Mouse (Mus musculus) liver, adult 2 months (tissue): ENCODE data around the gene Cacng6.

ENCODE experiments used
- CTCF ChIP-seq: fragments of 200-500 bp; IDR thresholded peaks from 2 replicates; pipeline ENCODE4 v1.5.1; 2011; ENCODE audit warnings: low read depth, low read length, control low read depth
- POLR2A ChIP-seq: fragments of 200-500 bp; IDR thresholded peaks from 2 replicates; pipeline ENCODE4 v1.6.1; 2011; ENCODE audit warnings: low read length, control low read depth; ENCODE audit not compliant: insufficient read depth; ENCODE audit errors: extremely low read depth

DNA sequence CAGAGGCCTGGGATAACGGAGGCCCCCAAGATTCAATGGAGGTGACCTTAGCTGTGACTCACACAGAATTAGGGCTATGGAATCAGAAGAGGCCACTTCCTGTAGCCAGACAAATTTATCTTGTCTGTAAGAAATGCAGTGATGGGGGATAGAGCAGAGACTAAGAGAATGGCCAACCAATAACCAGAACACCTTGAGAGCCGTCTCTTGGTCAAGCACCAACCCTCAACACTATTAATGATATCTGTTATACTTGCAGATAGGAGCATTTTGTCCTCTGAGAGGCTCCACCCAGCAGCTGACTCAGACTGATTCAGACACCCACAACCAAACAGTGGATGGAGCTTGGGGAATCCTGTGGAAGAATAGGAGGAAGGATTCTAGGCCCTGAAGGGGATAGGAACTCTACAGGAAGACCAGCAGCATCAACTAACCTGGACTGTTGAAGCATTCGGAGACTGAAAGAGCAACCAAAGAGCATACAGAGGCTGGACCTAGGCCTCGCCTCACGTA lies 39.1 kb upstream of the Cacng6 start:
- TF ChIP-seq CTCF (no peak), POLR2A (no peak)
